Mouse (Mus musculus) liver, postnatal 0 days (tissue): Measurements from ENCODE around the gene Ntn5.

Experiments
- CTCF ChIP-seq: sonication (generic); IDR thresholded peaks from 2 replicates; pipeline ENCODE4 v1.5.1; 2016; ENCODE audit warnings: antibody characterized with exemption, low read depth
- EP300 ChIP-seq: IDR thresholded peaks from 2 replicates; pipeline ENCODE4 v1.6.1; 2016; ENCODE audit warnings: antibody characterized with exemption, low read depth, mild to moderate bottlenecking

GRCm38 (mm10) chr7:45646671-45647070 is 37.2 kb upstream of the Ntn5 start:
- no peak for TF ChIP-seq CTCF
- no peak for TF ChIP-seq EP300
